Mouse (Mus musculus) liver, postnatal 0 days (tissue): ENCODE results near the gene Kdm4b.

Experiments
- CTCF ChIP-seq: sonication (generic); IDR thresholded peaks from 2 replicates; pipeline ENCODE4 v1.5.1; 2016; ENCODE audit warnings: antibody characterized with exemption, low read depth
- EP300 ChIP-seq: IDR thresholded peaks from 2 replicates; pipeline ENCODE4 v1.6.1; 2016; ENCODE audit warnings: antibody characterized with exemption, low read depth, mild to moderate bottlenecking

DNA sequence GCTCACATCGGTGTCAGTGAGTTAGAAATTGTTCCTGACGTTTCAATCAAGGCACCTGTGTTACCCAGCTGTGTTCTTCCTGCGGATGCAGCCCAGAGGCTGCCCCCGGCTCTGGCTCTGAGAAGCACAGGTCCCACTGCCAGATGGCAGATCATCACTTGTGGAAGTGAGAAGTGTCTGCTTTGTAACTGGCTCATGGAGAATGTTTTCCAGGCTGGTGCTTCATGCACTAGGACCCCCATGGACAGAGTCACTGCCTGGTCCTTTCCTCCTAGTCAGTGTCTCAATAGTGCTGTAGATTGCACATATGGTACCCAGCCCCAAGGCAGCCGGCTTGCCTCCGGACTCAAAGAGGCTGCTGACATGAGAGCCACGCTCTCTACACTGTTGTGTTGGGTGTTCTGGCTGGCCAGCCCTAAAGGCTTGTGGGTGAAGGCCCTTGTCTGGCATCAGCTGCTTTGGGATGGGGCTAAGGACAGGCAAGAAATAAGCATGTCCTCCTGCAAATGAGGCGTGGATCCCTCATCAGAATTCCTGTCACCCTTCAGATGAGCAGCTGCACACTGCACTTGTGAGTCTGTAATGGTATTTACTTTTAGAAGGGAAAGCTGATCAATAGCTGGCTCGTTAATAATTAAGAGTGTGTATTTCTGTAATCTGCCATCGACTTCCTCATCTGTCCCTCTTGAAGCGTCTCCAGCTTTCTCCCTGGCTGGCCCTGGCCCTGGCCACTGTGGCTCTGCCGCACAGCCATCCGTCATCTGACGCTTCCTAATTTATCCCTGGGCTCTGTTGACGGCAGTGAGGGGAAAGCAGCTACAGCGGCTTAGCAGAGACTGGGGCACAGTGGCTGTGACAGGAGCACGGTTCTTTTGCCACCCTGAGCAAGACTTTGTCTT is 47.5 kb downstream of the Kdm4b start:
- TF ChIP-seq EP300 (no peak), CTCF (no peak)
